Mouse (Mus musculus): ENCODE measurements around the gene Rhot2.
"Not testable (repeated sequence)": the region's sequence is repeated elsewhere in the genome, so short reads cannot be mapped to it uniquely, and the experiment has no call there.

Gene Rhot2

DNA sequence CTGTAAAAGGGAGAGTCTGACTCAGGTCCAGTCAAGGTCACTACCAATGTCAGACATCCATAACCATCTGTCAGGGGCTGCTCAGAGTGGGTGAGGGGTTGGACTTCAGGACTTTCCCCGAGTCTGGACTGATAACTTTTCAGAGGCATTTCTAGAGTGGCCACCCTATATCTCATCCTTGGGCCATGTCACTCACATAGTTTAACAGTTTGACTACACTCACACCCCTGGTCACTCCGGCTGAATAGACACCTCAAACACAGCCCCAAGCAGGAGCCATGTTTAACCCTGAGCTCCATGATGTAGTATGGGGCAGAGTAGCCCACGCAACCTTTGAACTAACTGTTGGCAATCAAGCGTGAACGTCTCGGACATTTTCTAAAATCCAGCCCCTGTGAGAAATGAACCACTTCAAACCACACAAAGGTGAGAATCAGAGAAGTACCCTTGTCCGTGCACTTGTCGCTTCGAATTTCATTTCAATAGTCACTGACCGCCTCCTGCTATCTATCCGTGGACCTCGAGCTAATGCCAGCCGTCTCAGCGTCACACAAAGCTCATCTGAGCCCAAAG, 29.6 kb upstream of the Rhot2 start:
- no peak for DNase-seq (ENCODE audit: low spot score)

DNA sequence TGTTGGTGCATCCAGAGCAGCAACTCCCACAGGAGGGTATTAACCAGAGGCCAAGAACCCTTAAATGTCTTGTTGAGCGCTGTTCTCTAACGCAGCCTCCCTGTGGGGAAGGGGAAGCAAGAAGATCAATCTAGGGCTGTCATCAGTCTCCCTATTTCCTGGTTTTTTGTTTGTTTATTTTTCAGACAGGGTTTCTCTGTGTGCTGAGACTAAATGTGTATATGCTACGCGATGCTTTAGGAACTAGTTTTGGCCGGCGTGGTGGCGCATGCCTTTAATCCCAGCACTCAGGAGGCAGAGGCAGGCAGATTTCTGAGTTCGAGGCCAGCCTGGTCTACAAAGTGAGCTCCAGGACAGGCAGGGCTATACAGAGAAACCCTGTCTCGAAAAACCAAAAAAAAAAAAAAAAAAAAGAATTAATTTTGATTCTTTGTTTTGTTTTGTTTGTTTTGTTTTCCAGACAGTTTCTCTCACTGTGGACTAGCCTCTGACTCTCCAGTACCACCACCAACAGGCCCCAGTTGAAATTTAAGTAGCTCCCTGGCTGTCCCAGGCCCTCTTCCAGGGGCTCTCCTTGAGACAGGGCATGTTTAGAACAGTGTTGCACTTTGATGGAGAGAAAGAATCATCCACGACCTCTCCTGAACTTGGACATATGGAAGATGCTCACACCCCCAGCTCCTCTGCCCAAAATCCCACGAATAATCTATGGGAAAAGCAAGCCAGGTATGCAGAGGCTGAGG, 28.9 kb upstream of the Rhot2 start:
- no peak for DNase-seq (ENCODE audit: low spot score)

DNA sequence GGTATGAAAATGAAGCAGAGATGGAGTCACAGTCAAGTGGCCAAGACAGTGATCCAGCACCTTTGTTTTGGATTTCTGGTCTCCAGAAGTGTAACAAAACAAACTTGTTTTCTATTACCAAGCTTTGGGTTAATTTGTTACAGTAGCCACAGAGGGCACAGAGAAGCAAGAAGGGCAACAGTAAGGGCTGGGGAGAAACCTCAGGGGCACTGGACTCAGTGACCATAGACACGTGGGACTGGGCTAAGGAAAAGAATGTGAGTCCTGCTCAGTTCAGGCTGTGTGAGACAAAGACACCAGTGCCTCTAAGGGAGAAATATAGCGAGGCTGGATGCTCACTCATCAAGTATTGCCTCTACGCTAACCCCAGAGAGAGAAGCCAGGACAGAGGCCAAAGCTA, 28.0 kb upstream of the Rhot2 start:
- DNase-seq (ENCODE audit: low spot score) = no peak

DNA sequence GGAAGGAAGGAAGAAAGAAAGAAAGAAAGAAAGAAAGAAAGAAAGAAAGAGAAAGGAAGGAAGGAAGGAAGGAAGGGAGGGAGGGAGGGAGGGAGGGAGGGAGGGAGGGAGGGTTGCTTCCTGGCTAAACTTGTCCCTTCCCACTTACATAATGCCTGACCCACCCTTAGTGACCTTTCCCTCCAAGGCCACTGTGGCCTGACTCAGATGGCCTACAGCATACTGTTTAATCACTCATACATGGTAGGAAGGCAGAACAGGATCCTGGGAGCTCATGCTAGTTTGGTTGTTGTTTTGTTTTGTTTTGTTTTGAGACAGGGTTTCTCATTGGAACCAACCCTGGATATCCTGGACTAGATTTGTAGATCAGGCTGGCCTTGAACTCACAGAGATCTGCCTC, 26.9 kb upstream of the Rhot2 start:
- DNase-seq (ENCODE audit: low spot score) = not testable (repeated sequence)

DNA sequence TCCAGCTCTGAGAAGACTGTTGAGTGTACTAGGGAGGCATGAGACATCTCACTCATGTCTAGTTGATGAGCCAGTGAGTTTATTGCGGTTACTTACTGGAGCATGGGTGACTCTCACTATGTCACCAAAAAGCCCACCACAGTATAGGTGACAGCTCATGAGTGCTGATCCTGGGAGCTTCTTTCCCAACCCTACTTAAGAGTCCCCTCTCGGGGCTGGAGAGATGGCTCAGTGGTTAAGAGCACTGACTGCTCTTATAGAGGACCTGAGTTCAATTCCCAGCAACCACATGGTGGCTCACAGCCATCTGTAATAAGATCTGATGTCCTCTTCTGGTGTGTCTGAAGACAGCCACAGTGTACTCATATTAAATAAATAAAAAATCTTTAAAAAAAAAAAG, 25.3 kb upstream of the Rhot2 start:
- no peak for DNase-seq (ENCODE audit: low spot score)

DNA sequence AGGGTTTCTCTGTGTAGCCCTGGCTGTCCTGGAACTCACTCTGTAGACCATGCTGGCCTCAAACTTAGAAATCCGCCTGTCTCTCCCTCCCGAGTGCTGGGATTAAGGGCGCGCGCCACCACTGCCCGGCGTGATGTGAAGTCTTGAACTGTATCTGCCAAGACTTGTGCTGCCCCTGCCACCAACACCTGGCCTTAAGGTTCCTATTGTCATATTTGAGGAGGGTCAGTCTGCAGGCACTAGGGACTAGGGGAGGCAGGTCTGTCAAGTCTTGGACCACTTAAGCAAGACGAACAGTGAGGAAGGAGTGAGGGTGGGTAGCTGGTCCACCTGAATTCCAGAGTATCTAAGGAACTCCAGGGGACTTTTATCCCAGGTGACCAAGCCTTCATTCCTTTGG, 24.8 kb upstream of the Rhot2 start:
- DNase-seq (ENCODE audit: low spot score) = no peak

DNA sequence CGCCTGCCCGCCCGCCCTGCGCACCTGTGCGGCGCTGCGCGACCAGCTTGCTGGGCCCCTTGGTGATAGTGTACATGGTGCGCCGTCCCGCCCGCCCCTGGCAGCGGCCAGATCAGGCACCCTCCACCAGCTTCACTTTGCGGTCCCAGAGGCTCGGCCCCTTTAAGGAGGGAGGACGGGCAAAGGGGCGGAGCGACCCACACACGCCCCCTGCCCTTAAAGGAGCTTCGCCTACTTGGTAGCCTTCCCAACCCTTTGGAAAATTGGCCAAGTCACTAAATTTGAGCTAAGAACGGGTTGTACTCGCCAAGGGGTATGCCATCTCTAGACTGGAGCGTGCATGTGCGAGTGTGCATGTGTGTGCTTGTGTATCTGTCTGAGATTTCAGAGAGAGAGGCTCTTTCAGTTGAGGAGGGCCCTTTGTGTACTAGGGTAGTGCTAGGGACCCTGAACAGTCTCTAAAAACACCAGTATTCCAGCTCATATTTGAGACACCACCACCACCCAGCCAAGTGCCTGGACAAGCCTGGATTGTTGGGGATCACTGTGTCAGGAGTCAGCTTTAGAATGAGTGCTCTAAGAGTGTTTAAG, 24.0 kb upstream of the Rhot2 start, which contains the start of gene Mcrip2:
Gene Mcrip2, minus strand, starts transcription at position 164 of the 591 bp plus-strand sequence.
- DNase-seq (ENCODE audit: low spot score) = peak; percentile 56

DNA sequence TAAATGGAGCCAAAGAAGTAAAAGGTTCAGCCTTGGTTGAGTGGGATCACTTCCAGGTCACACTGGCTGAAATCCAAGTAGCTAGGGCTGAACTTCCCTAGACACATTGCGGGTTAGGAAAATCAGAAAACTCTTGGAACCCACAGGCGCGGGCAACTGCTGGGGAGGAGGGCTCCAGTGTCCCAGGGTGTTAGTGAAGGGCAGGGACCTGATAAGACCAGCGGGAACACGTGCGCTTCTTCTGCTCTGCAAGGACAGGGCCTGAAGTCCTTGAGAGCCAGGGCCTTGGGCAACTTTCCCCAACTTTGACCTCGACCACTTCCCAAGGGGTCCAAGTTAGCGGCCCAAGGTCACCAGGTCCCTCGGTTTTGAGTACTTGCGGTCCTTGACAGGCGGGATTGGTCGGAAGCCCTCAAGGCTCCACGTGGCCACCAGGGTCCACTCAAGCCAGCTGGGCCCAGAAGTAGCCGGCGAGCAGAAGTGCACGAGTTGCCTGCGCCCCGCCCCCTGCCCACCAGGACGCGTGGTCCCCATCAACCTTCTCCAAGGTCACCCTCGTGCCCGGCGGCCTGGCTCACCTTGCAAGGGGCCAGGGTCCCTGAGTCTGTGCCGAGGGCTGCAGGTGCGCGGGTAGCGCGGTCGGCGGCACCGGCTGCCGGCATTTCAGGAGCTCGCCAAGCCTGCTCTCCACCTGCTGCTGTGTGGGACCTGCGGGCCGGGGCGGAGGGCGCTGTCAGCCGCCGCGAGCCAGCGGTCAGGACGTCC, 23.4 kb upstream of the Rhot2 start:
- DNase-seq (ENCODE audit: low spot score) = peak; percentile 41

DNA sequence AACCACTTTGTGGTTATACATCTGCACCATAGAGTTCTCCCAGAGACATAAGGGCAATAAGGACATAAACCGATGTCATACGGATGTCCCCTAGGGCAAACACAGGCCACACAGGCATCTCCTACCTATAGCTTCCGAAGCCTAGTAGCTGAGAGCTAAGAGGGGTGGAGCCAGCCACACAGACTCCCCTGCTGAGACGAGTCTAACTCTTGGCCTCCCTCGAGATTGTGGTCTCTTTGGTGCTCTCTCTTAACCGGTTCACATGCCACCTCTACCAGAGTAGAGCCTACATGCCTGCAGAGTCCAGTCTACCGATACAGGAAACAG, 22.8 kb upstream of the Rhot2 start:
- no peak for DNase-seq (ENCODE audit: low spot score)

DNA sequence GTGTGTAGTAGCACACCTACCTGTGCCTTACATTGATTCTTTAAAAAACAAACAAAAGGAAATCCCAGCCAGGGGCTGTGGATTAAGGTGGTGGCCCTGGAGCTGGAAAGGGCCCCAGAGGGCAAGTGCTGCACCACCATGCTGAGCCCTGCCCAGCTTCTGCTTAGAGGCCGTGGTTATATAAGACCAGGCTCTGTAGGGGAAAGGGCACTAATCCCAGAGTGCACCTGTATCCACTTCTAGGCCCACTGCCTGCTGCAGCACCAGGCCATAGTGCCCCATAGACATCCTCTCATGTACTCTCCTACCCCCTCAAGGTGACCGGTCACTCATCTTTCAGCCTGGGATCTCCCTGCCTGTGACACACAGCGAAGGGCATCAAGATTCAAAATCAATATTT, 21.5 kb upstream of the Rhot2 start:
- no peak for DNase-seq (ENCODE audit: low spot score)

DNA sequence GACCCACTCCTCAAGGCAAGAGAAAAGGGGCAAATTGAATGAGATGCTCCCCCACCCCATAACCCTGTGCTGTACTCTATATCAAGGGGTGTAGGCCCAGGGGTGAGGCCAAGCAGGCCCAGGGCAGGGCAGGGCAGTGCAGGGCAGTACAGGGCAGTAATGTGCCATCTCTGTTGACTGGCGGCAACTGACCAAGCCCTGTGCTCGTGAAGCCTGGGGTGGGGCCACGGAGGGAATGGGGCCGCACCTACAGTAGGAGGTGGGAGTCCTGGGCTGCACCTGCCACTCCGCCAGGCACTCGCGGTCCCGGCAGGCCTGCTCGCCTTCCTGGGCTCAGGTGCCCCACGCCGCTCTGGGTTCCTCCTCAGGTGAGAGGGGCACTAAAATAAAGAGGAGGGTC, 20.6 kb upstream of the Rhot2 start:
- no peak for DNase-seq (ENCODE audit: low spot score)

DNA sequence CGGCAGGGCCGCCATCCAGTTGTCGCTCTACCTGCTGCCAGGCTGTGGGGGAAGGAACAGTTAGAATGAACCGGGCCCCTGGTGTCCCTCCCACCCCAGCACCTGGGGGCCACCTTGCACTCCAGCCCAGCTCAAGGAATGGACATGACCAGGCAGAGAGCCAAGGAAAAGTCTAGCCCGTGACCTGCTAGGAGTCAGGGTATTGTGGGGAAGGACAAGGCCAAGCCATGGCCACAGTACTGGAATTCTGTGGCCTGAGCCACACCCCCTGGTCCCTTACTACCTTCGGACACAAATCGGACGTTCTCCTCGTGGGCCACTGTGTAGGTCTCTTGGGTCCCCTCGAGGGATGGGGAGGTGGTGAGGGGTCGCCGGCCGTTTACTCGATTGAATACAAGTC, 19.7 kb upstream of the Rhot2 start:
- no peak for DNase-seq (ENCODE audit: low spot score)

DNA sequence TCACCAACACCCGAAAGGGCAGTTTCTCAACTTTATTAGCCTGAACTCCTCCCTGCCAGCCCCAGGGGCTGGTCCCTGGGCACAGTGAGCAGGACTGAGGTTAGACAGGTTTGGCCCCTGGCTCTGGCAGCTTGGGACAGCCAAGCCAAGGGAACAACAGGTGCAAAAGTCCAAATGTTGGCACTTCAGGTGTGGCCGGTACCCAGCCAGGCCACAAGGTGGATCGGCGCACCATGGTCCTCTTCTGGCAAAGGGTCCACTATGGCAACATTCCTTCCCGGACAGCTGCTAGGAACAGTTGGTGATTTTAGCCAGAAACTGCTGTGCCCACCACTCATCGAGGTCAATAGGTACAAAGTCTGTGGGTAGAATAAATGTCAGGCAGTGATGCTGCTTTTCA, 19.0 kb upstream of the Rhot2 start:
- no peak for DNase-seq (ENCODE audit: low spot score)

DNA sequence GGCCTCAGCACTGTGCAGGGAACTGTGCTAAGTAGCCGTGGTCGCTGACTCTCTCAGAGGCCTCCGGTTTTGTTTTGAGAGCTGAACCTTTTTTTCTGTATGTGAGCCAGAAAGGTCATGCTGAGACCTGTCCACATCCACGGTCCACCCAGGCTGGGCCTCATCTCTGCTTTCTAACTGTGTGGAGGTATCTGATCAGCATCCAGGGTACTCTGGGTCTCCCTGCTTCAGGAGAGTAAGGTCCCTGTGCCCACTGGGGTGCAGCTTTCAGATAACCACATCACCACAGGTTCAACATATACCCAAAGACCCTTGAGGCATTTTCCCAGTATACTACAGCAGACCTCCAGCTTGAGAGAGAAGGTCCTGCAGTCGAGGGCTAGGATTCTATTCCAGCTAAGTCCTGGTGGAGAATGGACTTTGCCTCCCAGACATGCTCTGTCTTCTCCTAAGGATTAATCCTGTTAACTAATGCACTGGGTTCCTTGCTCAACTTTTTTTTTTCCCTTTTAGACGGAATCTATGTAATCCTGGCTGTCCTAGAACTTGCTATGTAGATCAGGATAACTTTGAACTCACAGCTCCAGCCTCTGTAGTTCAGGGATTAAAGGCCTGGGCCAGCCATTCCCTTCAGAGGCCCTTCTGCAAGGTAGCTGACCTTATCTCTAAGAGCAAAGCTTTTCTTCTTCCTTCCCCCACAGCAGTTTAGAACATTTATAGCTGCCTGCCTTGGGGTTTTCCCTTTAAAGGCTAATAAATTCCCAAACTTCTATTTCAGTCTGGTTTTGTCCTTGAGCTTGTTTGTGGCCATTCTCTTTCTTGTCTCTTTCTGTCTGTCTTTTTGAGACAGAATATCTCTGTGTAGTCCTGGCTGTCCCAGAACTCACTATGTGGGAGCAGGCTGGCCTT, 17.3 kb upstream of the Rhot2 start:
- no peak for DNase-seq (ENCODE audit: low spot score)

DNA sequence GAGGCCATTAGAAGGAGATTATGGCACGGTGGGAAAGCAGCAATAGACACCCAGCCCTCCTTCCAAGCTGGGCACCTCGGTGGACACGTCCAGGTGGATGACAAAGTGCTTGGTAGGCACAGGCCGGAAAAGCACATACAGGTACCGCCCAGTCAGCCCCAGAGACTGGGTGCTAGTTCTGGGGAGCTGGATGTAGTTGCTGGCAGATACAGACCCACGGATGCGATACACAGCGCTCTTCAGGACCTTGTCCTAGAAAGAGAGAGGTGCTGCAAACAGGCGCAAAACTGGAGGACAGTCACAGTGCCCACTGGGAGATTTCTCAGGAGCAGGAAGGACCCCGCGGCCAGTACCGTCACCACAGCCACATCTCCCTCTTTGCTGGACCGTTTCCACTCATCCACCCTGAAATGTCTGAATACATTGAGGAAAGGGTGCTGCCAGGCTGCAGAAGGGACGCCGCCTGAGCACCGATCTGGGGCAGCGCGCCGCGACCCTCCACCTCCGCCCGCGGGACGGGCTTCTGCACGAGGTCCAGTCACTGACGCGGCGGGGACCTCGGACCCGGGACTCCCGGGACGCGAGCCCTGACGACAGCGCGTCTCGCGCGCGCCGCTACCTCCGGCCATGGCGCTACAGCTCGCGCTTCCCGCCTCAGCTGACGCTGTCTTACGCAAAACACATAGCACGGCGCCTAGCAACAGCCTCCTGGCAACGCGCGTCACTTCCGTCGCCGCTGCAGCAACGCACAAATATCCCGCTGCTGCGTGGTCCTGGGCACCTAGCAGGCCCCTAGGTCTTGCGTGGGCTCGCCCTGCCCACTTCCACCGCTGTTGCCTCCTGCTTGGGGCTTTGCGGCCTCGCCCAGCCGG, 16.4 kb upstream of the Rhot2 start, which contains the start of gene Wdr90:
Gene Wdr90, minus strand, starts transcription at position 670 of the 872 bp plus-strand sequence.
- DNase-seq (ENCODE audit: low spot score) = peak; percentile 82

DNA sequence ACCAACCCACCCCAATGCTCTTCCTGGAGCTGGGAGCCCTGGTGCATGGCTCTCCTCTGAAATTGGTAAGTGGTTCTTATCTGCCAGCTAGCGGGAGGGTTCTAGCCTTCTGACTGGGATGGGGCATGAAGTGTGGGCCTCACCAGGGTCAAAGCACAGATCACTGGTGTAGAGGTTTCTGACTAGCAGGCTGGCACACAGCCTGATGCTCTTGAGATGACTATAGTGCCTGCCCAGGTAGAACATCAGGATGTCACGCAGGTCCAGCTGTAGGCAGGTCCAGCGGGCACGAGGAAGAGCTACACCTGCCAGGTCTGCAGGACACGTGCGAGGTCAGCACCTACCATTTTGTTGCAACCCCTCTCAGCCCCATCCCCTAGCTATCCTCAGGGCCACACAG, 15.6 kb upstream of the Rhot2 start:
- no peak for DNase-seq (ENCODE audit: low spot score)

DNA sequence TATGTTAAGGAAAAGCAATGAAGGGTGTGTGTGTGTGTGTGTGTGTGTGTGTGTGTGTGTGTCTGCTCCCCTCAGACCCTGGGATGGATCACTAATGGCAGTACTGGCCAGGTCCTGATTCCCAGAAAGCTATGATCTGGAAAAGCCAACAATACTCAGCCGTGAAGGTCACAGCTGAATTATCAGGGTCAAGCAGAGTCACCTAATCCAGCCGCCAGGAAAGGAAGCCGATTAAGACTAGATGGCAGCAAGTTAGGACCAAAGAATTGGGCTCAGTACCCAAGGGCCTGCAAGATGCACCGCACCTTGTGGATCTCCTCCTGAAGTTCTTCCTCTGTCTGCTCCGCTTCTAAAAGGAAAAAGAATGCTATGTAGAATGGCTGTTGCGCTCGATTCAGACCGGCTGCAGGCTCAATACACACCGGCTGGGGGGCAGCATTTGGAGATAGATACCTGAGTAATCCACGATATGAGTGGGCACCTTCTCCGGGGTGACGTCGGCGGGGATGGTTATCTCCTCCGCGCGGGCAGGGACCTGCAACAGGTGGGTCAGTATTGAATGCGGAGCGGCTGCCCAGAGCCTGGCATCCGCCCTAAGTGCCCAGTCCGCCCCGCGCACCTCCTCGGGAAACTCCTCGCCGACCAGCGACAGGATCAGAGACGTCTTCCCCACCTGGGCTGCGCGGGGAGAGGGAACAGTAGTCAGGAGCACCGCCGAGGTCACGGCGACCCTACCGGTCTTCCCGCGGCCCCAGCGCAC, 835 bp downstream of the Rhot2 start:
- no peak for DNase-seq (ENCODE audit: low spot score)

DNA sequence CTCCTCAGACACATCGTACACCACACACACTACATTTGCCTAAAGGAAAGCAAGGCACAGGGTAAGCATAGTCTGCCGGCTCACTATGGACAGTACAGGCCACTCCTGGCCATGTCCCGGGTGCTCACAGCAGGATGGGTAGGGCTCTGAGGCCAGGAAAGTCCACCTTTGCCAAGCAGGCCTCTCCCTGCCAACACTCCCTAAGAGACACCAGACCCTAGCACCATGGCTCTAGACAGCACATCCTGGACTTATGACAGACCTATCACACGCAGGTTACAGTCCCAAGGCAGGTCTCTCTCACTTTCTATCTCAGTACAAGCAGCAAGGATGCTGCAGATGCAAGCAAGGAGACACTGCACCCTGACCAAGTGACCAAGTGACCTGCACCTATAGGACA, 1.5 kb downstream of the Rhot2 start:
- no peak for DNase-seq (ENCODE audit: low spot score)

DNA sequence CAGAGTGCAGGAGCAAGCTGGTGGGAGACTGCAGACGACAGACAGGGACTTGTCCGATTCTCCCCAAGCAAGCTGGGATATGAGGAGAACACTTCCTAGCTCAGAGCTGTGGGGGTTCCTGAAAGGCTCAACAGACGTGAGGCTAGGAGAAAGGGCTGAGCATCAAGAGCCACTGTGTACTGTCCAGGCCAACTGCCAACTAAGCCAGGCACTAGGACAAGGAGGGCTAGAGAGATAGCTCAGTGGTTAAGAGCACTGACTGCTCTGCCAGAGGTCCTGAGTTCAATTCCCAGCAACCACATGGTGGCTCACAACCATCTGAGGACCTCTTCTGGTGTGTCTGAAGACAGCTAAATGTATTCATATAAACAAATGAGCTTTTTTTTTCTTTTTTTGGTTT, 2.1 kb downstream of the Rhot2 start:
- DNase-seq (ENCODE audit: low spot score) = no peak

Measured in ovary, postnatal 10 days (tissue).